Mouse (Mus musculus): ENCODE measurements around the gene Ston1. TPM values are rescaled to one million over a fixed set of nuclear protein-coding genes. Genes with fewer than 3 reads are reported as not detected.

Ston1 gene
- polyA plus RNA-seq, 1 experiment from 2014 or later, result 3.4 TPM

DNA sequence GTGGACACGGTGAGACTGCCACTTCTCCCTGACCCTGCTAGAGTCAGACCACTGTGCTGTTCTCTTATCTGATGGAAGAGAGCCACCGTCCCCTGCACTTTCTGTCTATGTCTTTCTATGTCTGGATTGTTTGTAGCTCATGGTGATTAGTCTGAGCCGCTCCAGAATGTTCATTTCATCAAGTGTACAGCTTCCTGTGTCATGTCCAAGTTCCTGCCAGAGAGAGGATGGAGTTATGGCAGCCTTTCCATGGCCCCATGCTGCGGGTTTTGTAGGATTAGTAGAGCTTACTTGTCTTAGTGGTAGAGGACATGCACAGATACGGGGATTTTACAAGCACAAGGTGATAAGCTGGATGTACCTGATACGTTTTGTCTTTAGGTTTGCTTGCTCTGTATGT, 16.9 kb upstream of the Ston1 start:
- 87% methylated on average over 6 of the region's 6 CpGs for WGBS

DNA sequence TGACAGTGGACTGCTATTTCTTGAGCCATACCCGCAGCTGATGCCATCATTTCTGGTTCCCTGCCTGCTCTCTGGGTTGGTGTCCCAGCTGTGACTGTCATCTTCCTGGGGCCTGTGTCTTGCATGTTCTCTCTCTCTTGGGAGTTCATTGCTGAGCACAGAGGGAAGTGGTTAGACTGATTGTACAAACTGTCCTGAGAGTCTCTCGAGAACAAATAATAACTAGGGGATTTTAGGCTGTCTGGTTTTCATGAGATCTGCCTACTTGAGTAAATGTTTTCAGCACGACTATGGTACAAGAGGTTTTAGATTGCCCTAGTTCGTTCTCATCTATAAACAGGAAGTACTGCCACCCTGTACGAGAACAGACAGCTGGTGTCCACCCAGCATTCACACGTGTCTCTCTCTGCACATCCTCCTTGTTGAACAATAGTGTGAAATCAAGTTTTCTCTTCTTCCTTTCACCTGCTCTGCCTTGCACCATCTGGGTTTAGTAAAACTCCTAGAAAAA, 15.9 kb upstream of the Ston1 start:
- Histone ChIP-seq H3K4me2 (ENCODE audit: low read depth, low read length, severe bottlenecking) (no peak overlapping the region), H3K27ac (ENCODE audit: low read depth, low read length) (no peak overlapping the region), H3K9ac (ENCODE audit: low read length) (no peak overlapping the region), H3K4me1 (replicated peaks; ENCODE audit: control insufficient read depth, insufficient read depth, low read length) (no peaks in the 10 kb centered on the region), H3K4me3 (ENCODE audit: low read depth, low read length) (no peak overlapping the region), H3K27me3 (ENCODE audit: control insufficient read depth, insufficient read depth, low read length) (no peaks in the 10 kb centered on the region), H3K36me3 (ENCODE audit: control insufficient read depth, insufficient read depth, low read length) (peaks cover 7% of the 10 kb centered on the region), H3K9me3 (ENCODE audit: control insufficient read depth, low read length) (no peaks in the 10 kb centered on the region)
- 84% methylated on average over 6 of the region's 6 CpGs for WGBS
- DNase-seq (ENCODE audit: low spot score) (peak; percentile 6), ATAC-seq (replicated peaks; ENCODE audit: low FRiP score) (no peak)

More for the DNA sequence above, 16.9 kb upstream of the Ston1 start:
- Histone ChIP-seq H3K27me3 (ENCODE audit: control insufficient read depth, insufficient read depth, low read length) (no peaks in the 10 kb centered on the region), H3K4me1 (replicated peaks; ENCODE audit: control insufficient read depth, insufficient read depth, low read length) (no peaks in the 10 kb centered on the region), H3K36me3 (ENCODE audit: control insufficient read depth, insufficient read depth, low read length) (peaks cover 7% of the 10 kb centered on the region), H3K4me2 (ENCODE audit: low read depth, low read length, severe bottlenecking) (no peak overlapping the region), H3K9ac (ENCODE audit: low read length) (no peak overlapping the region), H3K4me3 (ENCODE audit: low read depth, low read length) (no peak overlapping the region), H3K27ac (ENCODE audit: low read depth, low read length) (no peak overlapping the region), H3K9me3 (ENCODE audit: control insufficient read depth, low read length) (no peaks in the 10 kb centered on the region)
- no peak for DNase-seq (ENCODE audit: low spot score)
- ATAC-seq (replicated peaks; ENCODE audit: low FRiP score), result no peak

DNA sequence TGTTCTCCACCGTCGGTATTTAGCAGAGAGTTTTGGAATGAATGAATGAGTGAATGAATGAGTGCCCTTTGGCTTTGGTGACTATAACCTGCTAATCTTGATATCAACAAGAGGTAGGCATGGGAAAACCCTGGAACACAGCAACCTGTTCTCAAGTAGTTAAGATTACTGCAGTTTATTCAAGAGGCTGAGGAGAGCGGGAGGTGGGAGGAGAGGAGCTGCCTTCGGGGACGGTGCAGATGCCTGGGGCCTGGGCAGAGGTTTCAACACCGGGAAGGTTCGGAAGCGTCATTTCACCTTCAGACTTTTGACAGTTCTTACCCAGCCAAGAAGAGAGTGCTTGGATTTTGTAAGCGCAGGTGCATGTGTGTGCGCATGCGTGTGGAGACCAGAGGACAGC, 14.5 kb upstream of the Ston1 start:
- Histone ChIP-seq H3K4me1 (replicated peaks; ENCODE audit: control insufficient read depth, insufficient read depth, low read length) (no peaks in the 10 kb centered on the region), H3K9me3 (ENCODE audit: control insufficient read depth, low read length) (no peaks in the 10 kb centered on the region), H3K4me2 (ENCODE audit: low read depth, low read length, severe bottlenecking) (no peak overlapping the region), H3K27ac (ENCODE audit: low read depth, low read length) (no peak overlapping the region), H3K4me3 (ENCODE audit: low read depth, low read length) (no peak overlapping the region), H3K36me3 (ENCODE audit: control insufficient read depth, insufficient read depth, low read length) (peaks cover 7% of the 10 kb centered on the region), H3K9ac (ENCODE audit: low read length) (no peak overlapping the region), H3K27me3 (ENCODE audit: control insufficient read depth, insufficient read depth, low read length) (no peaks in the 10 kb centered on the region)
- no peak for ATAC-seq (replicated peaks; ENCODE audit: low FRiP score)
- 91% methylated on average over 11 of the region's 11 CpGs for WGBS
- DNase-seq (ENCODE audit: low spot score), result no peak

DNA sequence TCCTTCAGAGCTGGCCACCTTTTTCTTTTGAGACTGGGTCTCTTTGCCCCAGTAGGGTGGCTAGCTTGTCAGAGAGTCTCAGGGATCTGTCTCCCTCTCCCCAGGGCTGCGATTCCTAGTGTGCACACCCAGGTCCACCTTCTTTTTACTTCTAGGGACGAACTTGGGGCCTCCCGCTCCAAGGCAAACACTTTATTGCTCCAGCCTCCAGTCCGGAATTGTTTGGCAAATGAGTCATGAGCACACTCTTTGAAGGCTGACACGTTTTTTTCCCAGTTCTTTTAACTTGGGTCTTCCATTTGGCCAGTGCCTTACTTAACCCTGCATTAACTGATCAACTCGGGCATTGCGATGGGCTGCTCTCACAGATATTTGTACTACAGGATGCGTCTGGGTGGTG, 14.1 kb upstream of the Ston1 start:
- H3K9ac ChIP-seq (ENCODE audit: low read length), result no peak overlapping the region
- no peak overlapping the region for H3K27ac ChIP-seq (ENCODE audit: low read depth, low read length)
- H3K36me3 ChIP-seq (ENCODE audit: control insufficient read depth, insufficient read depth, low read length), result peaks cover 7% of the 10 kb centered on the region
- 89% methylated on average over 8 of the region's 8 CpGs for WGBS
- ATAC-seq (replicated peaks; ENCODE audit: low FRiP score), result no peak
- H3K9me3 ChIP-seq (ENCODE audit: control insufficient read depth, low read length), result no peaks in the 10 kb centered on the region
- no peak for DNase-seq (ENCODE audit: low spot score)
- no peaks in the 10 kb centered on the region for H3K27me3 ChIP-seq (ENCODE audit: control insufficient read depth, insufficient read depth, low read length)
- no peaks in the 10 kb centered on the region for H3K4me1 ChIP-seq (replicated peaks; ENCODE audit: control insufficient read depth, insufficient read depth, low read length)
- no peak overlapping the region for H3K4me3 ChIP-seq (ENCODE audit: low read depth, low read length)
- H3K4me2 ChIP-seq (ENCODE audit: low read depth, low read length, severe bottlenecking), result no peak overlapping the region

DNA sequence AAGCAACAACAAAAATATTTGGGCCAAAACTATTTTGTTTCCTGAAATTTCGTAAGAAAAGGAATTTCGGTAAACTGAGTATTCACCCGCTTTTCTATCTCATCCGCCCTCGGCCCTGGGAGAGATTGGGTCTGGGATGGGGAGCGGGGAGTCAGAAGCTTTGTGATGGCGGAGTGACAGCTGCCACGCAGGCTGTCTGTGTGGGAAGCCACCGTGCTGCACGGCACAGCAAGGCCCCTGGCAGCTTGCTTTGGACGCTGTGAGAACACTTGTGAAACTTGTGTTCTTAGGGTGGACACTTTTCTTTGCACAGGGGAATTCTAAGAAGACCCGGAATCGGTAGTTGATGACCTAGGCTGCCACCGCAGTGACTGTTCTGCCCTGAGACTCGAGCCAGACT, 10.1 kb upstream of the Ston1 start:
- H3K36me3 ChIP-seq (ENCODE audit: control insufficient read depth, insufficient read depth, low read length), result peaks cover 7% of the 10 kb centered on the region
- no peak overlapping the region for H3K27ac ChIP-seq (ENCODE audit: low read depth, low read length)
- no peaks in the 10 kb centered on the region for H3K27me3 ChIP-seq (ENCODE audit: control insufficient read depth, insufficient read depth, low read length)
- WGBS, result 86% methylated on average over 15 of the region's 15 CpGs
- no peaks in the 10 kb centered on the region for H3K4me1 ChIP-seq (replicated peaks; ENCODE audit: control insufficient read depth, insufficient read depth, low read length)
- H3K9me3 ChIP-seq (ENCODE audit: control insufficient read depth, low read length), result no peaks in the 10 kb centered on the region
- no peak overlapping the region for H3K4me3 ChIP-seq (ENCODE audit: low read depth, low read length)
- H3K4me2 ChIP-seq (ENCODE audit: low read depth, low read length, severe bottlenecking), result no peak overlapping the region
- H3K9ac ChIP-seq (ENCODE audit: low read length), result no peak overlapping the region
- DNase-seq (ENCODE audit: low spot score) (no peak), ATAC-seq (replicated peaks; ENCODE audit: low FRiP score) (no peak)

DNA sequence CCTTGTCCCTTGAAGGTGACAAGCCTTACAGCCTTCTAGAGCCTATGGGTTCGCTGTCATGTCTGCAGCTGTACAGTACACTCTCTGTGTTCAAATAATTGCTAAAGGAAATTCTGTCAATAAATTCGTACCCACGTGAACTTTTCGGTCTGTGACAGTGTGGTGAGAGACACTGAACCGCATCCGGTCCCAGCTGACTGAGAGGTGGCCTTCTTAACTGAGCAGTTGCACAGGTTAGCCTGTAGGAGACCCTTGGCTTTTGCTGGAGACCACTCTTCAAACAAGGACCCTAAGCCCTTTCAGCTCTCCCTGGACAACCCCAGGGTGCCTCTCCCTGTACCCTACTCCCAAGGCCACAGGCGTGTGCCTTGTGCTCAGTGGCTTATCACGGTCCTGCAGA, 9.3 kb upstream of the Ston1 start:
- no peaks in the 10 kb centered on the region for H3K27me3 ChIP-seq (ENCODE audit: control insufficient read depth, insufficient read depth, low read length)
- H3K36me3 ChIP-seq (ENCODE audit: control insufficient read depth, insufficient read depth, low read length), result peaks cover 7% of the 10 kb centered on the region
- no peak overlapping the region for H3K27ac ChIP-seq (ENCODE audit: low read depth, low read length)
- no peaks in the 10 kb centered on the region for H3K4me1 ChIP-seq (replicated peaks; ENCODE audit: control insufficient read depth, insufficient read depth, low read length)
- no peaks in the 10 kb centered on the region for H3K9me3 ChIP-seq (ENCODE audit: control insufficient read depth, low read length)
- H3K4me2 ChIP-seq (ENCODE audit: low read depth, low read length, severe bottlenecking), result no peak overlapping the region
- ATAC-seq (replicated peaks; ENCODE audit: low FRiP score), result no peak
- H3K4me3 ChIP-seq (ENCODE audit: low read depth, low read length), result no peak overlapping the region
- WGBS, result 93% methylated on average over 8 of the region's 8 CpGs
- DNase-seq (ENCODE audit: low spot score), result no peak
- H3K9ac ChIP-seq (ENCODE audit: low read length), result no peak overlapping the region

DNA sequence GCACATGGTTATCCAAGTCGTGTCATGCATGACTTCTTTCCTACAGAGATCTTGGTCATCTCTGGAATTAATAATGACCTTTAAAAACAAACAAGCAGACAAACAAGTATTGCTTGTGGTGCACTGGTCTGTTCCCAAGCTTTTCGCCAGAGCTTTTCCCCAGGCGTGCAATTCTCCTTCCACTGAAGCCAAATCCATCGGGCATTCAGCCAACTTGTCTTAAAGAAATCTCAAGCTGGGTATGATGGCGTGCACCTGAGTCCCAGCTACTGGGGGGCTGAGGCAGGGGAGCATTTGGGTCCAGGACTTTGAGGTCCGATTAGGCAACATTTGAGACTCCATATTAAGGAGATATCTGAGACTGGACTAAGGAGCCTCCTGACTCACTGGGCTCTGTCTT, 7.2 kb upstream of the Ston1 start:
- ATAC-seq (replicated peaks; ENCODE audit: low FRiP score) (no peak), DNase-seq (ENCODE audit: low spot score) (no peak)
- no peaks in the 10 kb centered on the region for H3K4me1 ChIP-seq (replicated peaks; ENCODE audit: control insufficient read depth, insufficient read depth, low read length)
- H3K27ac ChIP-seq (ENCODE audit: low read depth, low read length), result no peak overlapping the region
- H3K9me3 ChIP-seq (ENCODE audit: control insufficient read depth, low read length), result no peaks in the 10 kb centered on the region
- H3K9ac ChIP-seq (ENCODE audit: low read length), result no peak overlapping the region
- no peak overlapping the region for H3K4me3 ChIP-seq (ENCODE audit: low read depth, low read length)
- 89% methylated on average over 6 of the region's 6 CpGs for WGBS
- H3K4me2 ChIP-seq (ENCODE audit: low read depth, low read length, severe bottlenecking), result no peak overlapping the region
- no peaks in the 10 kb centered on the region for H3K27me3 ChIP-seq (ENCODE audit: control insufficient read depth, insufficient read depth, low read length)
- H3K36me3 ChIP-seq (ENCODE audit: control insufficient read depth, insufficient read depth, low read length), result no peaks in the 10 kb centered on the region

DNA sequence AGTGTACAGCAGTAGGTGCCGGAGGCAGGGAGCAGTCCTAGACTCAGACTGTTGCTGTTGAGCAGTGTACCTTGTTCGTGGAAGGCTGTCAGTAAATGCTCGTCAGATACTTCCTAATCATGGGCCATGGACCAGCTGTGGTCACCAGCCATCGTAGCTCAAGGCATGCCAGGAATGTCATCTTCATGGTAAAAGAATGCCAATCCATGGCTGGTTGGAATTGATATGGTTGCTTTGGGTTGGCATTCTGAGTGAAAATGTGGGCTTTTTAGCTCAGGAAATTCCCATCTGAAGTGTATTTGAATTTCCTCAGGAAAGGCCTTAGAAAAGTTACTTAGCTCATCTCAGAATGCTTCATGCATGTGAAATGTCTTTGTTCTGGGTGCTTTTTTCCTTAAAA, 2.4 kb upstream of the Ston1 start:
- Histone ChIP-seq H3K4me3 (ENCODE audit: low read depth, low read length) (no peak overlapping the region), H3K9me3 (ENCODE audit: control insufficient read depth, low read length) (no peaks in the 10 kb centered on the region), H3K4me2 (ENCODE audit: low read depth, low read length, severe bottlenecking) (no peak overlapping the region), H3K27ac (ENCODE audit: low read depth, low read length) (no peak overlapping the region), H3K36me3 (ENCODE audit: control insufficient read depth, insufficient read depth, low read length) (no peaks in the 10 kb centered on the region), H3K4me1 (replicated peaks; ENCODE audit: control insufficient read depth, insufficient read depth, low read length) (peaks cover 6% of the 10 kb centered on the region; the same call in 1 of the 2 replicates), H3K27me3 (ENCODE audit: control insufficient read depth, insufficient read depth, low read length) (no peaks in the 10 kb centered on the region), H3K9ac (ENCODE audit: low read length) (no peak overlapping the region)
- ATAC-seq (replicated peaks; ENCODE audit: low FRiP score) (no peak), DNase-seq (ENCODE audit: low spot score) (no peak)
- 79% methylated on average over 4 of the region's 4 CpGs for WGBS

DNA sequence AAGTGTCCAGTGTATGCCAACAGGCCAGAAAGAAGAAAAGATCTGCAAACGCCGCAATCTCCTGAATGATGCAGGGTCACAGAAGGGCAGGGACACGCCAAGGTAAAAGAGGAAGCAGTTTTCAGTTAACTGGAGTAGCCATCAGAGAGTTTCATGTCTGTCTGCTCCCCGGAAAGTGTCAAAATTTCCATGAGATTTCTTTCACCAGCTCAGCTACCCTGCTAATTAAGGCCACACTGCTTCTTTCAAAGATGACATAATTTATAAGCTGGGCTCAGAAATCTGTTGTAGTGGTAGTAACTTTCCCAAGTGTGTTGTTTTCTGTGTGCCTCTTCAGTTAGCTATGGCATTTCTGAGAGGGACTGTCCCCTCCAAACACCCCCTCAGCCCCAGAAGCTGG, 1.4 kb upstream of the Ston1 start:
- no peak overlapping the region for H3K4me2 ChIP-seq (ENCODE audit: low read depth, low read length, severe bottlenecking)
- no peaks in the 10 kb centered on the region for H3K36me3 ChIP-seq (ENCODE audit: control insufficient read depth, insufficient read depth, low read length)
- H3K27ac ChIP-seq (ENCODE audit: low read depth, low read length), result no peak overlapping the region
- no peak for DNase-seq (ENCODE audit: low spot score)
- peaks cover 6% of the 10 kb centered on the region; the same call in 1 of the 2 replicates for H3K4me1 ChIP-seq (replicated peaks; ENCODE audit: control insufficient read depth, insufficient read depth, low read length)
- H3K9ac ChIP-seq (ENCODE audit: low read length), result no peak overlapping the region
- no peak overlapping the region for H3K4me3 ChIP-seq (ENCODE audit: low read depth, low read length)
- no peaks in the 10 kb centered on the region for H3K9me3 ChIP-seq (ENCODE audit: control insufficient read depth, low read length)
- ATAC-seq (replicated peaks; ENCODE audit: low FRiP score), result no peak
- H3K27me3 ChIP-seq (ENCODE audit: control insufficient read depth, insufficient read depth, low read length), result no peaks in the 10 kb centered on the region
- 78% methylated on average over 4 of the region's 4 CpGs for WGBS
